Mouse (Mus musculus) MEL (cell line): ENCODE data around the gene Schip1.

ENCODE experiments used
- EP300 ChIP-seq, 2 experiments: IDR thresholded peaks; 2 replicates each; pipeline ENCODE4 v1.6.1; 2011; ENCODE audit warnings: improper control_type of control experiment in 2 of 2, low read length in 2 of 2, low read depth in 1 of 2, mild to moderate bottlenecking in 1 of 2
- POLR2A ChIP-seq, 2 experiments: IDR thresholded peaks; 2 replicates each; pipeline ENCODE4 v1.6.1; 2011 to 2012; ENCODE audit warnings: low read length in 2 of 2, mild to moderate bottlenecking in 2 of 2, control low read depth in 1 of 2, improper control_type of control experiment in 1 of 2, low read depth in 1 of 2, moderate library complexity in 1 of 2; ENCODE audit not compliant: control insufficient read depth in 1 of 2, insufficient read depth in 1 of 2, poor library complexity in 1 of 2
- POLR2AphosphoS5 ChIP-seq: IDR thresholded peaks from 2 replicates; pipeline ENCODE4 v1.6.1; 2012; ENCODE audit warnings: low read depth, borderline replicate concordance, mild to moderate bottlenecking, inconsistent platforms, low read length, moderate library complexity, mixed read lengths
- ZKSCAN1 ChIP-seq: IDR thresholded peaks from 2 replicates; pipeline ENCODE4 v1.6.1; 2012; ENCODE audit warnings: low read depth, mild to moderate bottlenecking, inconsistent platforms, low read length, improper control_type of control experiment, moderate library complexity

DNA sequence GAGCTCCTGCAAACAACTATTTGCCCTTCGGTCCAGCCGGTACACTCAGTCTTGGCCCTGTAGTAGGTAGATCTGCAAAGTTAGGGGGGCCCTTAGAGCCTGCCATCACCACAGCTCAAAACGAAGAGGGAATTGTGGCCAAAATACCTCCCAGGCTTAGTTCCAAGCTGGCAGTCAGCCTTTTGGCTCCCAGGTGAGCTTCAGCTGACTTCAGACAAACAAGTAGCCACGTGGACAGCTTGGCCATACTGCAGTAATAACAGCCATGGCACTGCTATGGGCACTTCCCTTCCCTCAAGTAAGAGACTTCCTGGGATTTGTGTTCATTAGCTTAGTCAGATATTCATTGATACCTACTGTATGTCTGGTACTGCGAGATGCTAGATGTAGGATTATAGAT lies 495.5 kb downstream of the Schip1 start:
- TF ChIP-seq EP300 (IDR thresholded peaks at IDR 0.05; ENCODE audit: low read depth in 1 of 2, low read length in 2 of 2) (no peak), ZKSCAN1 (no peak), POLR2AphosphoS5 (no peak), POLR2A (IDR thresholded peaks at IDR 0.05; ENCODE audit: control insufficient read depth in 1 of 2, insufficient read depth in 1 of 2, low read depth in 1 of 2, low read length in 2 of 2, poor library complexity in 1 of 2) (no peak)
